Comparison of ENCODE assay signal across 7 mouse cellular contexts in genomic region chr15:78801571-78801970, GRCm38 (mm10). TPM values are rescaled to one million over a fixed set of nuclear protein-coding genes. Genes with fewer than 3 reads are reported as not detected.
DNase-seq lines count a peak whose midpoint lies in the region; ATAC-seq and TF ChIP-seq lines count a peak whose summit lies in the region.

No protein-coding gene starts in this region.

- H3K4me1 ChIP-seq in lung, embryonic 14.5 days (ENCODE audit: insufficient read depth): peaks cover 8% of the 10 kb centered on the region; the same call in 1 of the 2 replicates
- H3K4me1 ChIP-seq in forebrain, embryonic 14.5 days (ENCODE audit: control insufficient read depth, insufficient read depth, low read length): peaks cover 9% of the 10 kb centered on the region; the same call in 1 of the 2 replicates
- peaks cover 35% of the 10 kb centered on the region for H3K4me1 ChIP-seq in limb, embryonic 13.5 days
- H3K4me1 ChIP-seq in small intestine, adult 2 months (ENCODE audit: control insufficient read depth, insufficient read depth, insufficient read length, low read length): peaks cover 24% of the 10 kb centered on the region

- no peak for DNase-seq in lung, embryonic 14.5 days
- DNase-seq in lung, postnatal 25 days (ENCODE audit: low spot score): no peak
- DNase-seq in forebrain, embryonic 14.5 days (ENCODE audit: low spot score): no peak
- DNase-seq in urinary bladder, postnatal 36 days (ENCODE audit: low spot score in 2 of 2): no peak
- DNase-seq in B cell, adult 2 months: no peak

- no peak for TF ChIP-seq POLR2A in small intestine, adult 2 months (IDR thresholded peaks at IDR 0.05; ENCODE audit: low read depth, low read length)

- TF ChIP-seq CTCF in lung, embryonic 14.5 days (IDR thresholded peaks at IDR 0.05; ENCODE audit: low read depth): no peak
- no peak for TF ChIP-seq CTCF in small intestine, adult 2 months (IDR thresholded peaks at IDR 0.05; ENCODE audit: extremely low read depth, insufficient read length, insufficient replicate concordance, low read depth, low read length)

- peak overlapping the region; percentile 62 for H3K4me3 ChIP-seq in lung, embryonic 14.5 days (ENCODE audit: low read depth, low read length)
- no peak overlapping the region for H3K4me3 ChIP-seq in forebrain, embryonic 14.5 days (ENCODE audit: low read depth, low read length)
- peak overlapping the region; percentile 62 for H3K4me3 ChIP-seq in limb, embryonic 13.5 days
- peak overlapping the region; percentile 86 for H3K4me3 ChIP-seq in small intestine, adult 2 months (ENCODE audit: low read depth, low read length)

- no peak overlapping the region for H3K27ac ChIP-seq in lung, embryonic 14.5 days (ENCODE audit: low read depth)
- H3K27ac ChIP-seq in forebrain, embryonic 14.5 days (ENCODE audit: low read depth, low read length): no peak overlapping the region
- H3K27ac ChIP-seq in limb, embryonic 13.5 days: no peak overlapping the region
- H3K27ac ChIP-seq in small intestine, adult 2 months (ENCODE audit: insufficient read depth, low read depth, low read length): no peak overlapping the region

- H3K9me3 ChIP-seq in lung, embryonic 14.5 days (ENCODE audit: low read depth, low read length): no peaks in the 10 kb centered on the region
- no peaks in the 10 kb centered on the region for H3K9me3 ChIP-seq in forebrain, embryonic 14.5 days (replicated peaks; ENCODE audit: control insufficient read depth, low read length)
- H3K9me3 ChIP-seq in limb, embryonic 13.5 days: no peaks in the 10 kb centered on the region

- H3K27me3 ChIP-seq in lung, embryonic 14.5 days (ENCODE audit: insufficient read depth, low read length): peaks cover 25% of the 10 kb centered on the region
- H3K27me3 ChIP-seq in forebrain, embryonic 14.5 days (replicated peaks; ENCODE audit: control insufficient read depth, insufficient read depth, low read length): peaks cover 28% of the 10 kb centered on the region
- peaks cover 97% of the 10 kb centered on the region for H3K27me3 ChIP-seq in limb, embryonic 13.5 days
- no peaks in the 10 kb centered on the region for H3K27me3 ChIP-seq in small intestine, adult 2 months (ENCODE audit: control insufficient read depth, insufficient read depth, low read length)

- H3K36me3 ChIP-seq in lung, embryonic 14.5 days (ENCODE audit: insufficient read depth): no peaks in the 10 kb centered on the region
- H3K36me3 ChIP-seq in forebrain, embryonic 14.5 days (ENCODE audit: control insufficient read depth, insufficient read depth, low read length): no peaks in the 10 kb centered on the region
- no peaks in the 10 kb centered on the region for H3K36me3 ChIP-seq in limb, embryonic 13.5 days
- H3K36me3 ChIP-seq in small intestine, adult 2 months (ENCODE audit: control insufficient read depth, insufficient read depth, low read length): peaks cover 5% of the 10 kb centered on the region; the same call in 1 of the 2 replicates

- WGBS in lung, embryonic 14.5 days: 58% methylated on average over 9 of the region's 9 CpGs
- WGBS in forebrain, embryonic 14.5 days: 77% methylated on average over 9 of the region's 9 CpGs
- 56% methylated on average over 9 of the region's 9 CpGs for WGBS in limb, embryonic 13.5 days
- 54% methylated on average over 9 of the region's 9 CpGs for WGBS in small intestine, adult 2 months

- peak overlapping the region; percentile 93 for H3K4me2 ChIP-seq in lung, embryonic 14.5 days
- H3K4me2 ChIP-seq in forebrain, embryonic 14.5 days (ENCODE audit: low read length): peak overlapping the region; percentile 79; the same call in 1 of the 2 replicates
- H3K4me2 ChIP-seq in limb, embryonic 13.5 days (replicated peaks): peak overlapping the region; percentile 90

- ATAC-seq in lung, embryonic 14.5 days (ENCODE audit: insufficient read depth): no peak
- no peak for ATAC-seq in forebrain, embryonic 14.5 days
- no peak for ATAC-seq in limb, embryonic 13.5 days (ENCODE audit: low FRiP score, low read depth)

- H3K9ac ChIP-seq in lung, embryonic 14.5 days: no peak overlapping the region
- no peak overlapping the region for H3K9ac ChIP-seq in forebrain, embryonic 14.5 days (ENCODE audit: low read length)
- no peak overlapping the region for H3K9ac ChIP-seq in limb, embryonic 13.5 days

RNA-seq across cellular contexts. Expression of gene Card10, which starts 1.3 kb away (rescaled TPM):
- 7.8 and 8.5 TPM in 2 replicates for polyA plus RNA-seq in lung, embryonic 14.5 days (2014; fragmentation: Nextera tagmentation; extraction: Ambion mirVana)
- 1.1 and 1.4 TPM in 2 replicates for polyA plus RNA-seq in forebrain, embryonic 14.5 days (2014; fragmentation: Nextera tagmentation; extraction: Ambion mirVana)
- 3.0 TPM in 2 replicates for polyA plus RNA-seq in limb, embryonic 13.5 days (2015; fragmentation: Nextera tagmentation; extraction: Ambion mirVana)
- polyA plus RNA-seq in small intestine, adult 2 months (2012; rRNA removed): 15.8 and 28.3 TPM in 2 replicates

RNA-seq across cellular contexts. Expression of gene Mfng, which starts 28.3 kb away (rescaled TPM):
- 28.7 and 34.3 TPM in 2 replicates for polyA plus RNA-seq in lung, embryonic 14.5 days (2014; fragmentation: Nextera tagmentation; extraction: Ambion mirVana)
- polyA plus RNA-seq in forebrain, embryonic 14.5 days (2014; fragmentation: Nextera tagmentation; extraction: Ambion mirVana): 48.2 and 51.5 TPM in 2 replicates
- polyA plus RNA-seq in limb, embryonic 13.5 days (2015; fragmentation: Nextera tagmentation; extraction: Ambion mirVana): 14.1 and 15.0 TPM in 2 replicates
- polyA plus RNA-seq in small intestine, adult 2 months (2012; rRNA removed): 4.7 and 7.9 TPM in 2 replicates

RNA-seq across cellular contexts. Expression of gene Cdc42ep1, which starts 40.9 kb away (rescaled TPM):
- 93.2 and 101 TPM in 2 replicates for polyA plus RNA-seq in lung, embryonic 14.5 days (2014; fragmentation: Nextera tagmentation; extraction: Ambion mirVana)
- polyA plus RNA-seq in forebrain, embryonic 14.5 days (2014; fragmentation: Nextera tagmentation; extraction: Ambion mirVana): 5.1 and 8.0 TPM in 2 replicates
- polyA plus RNA-seq in limb, embryonic 13.5 days (2015; fragmentation: Nextera tagmentation; extraction: Ambion mirVana): 17.9 and 19.1 TPM in 2 replicates
- polyA plus RNA-seq in small intestine, adult 2 months (2012; rRNA removed): 18.9 and 26.0 TPM in 2 replicates

RNA-seq across cellular contexts. Expression of gene Lgals2, which starts 53.8 kb away (rescaled TPM):
- 0.34 TPM in 1 of 2 replicates, not detected in the other for polyA plus RNA-seq in lung, embryonic 14.5 days (2014; fragmentation: Nextera tagmentation; extraction: Ambion mirVana)
- polyA plus RNA-seq in forebrain, embryonic 14.5 days (2014; fragmentation: Nextera tagmentation; extraction: Ambion mirVana): not detected in 2 replicates
- 0.47 and 0.53 TPM in 2 replicates for polyA plus RNA-seq in limb, embryonic 13.5 days (2015; fragmentation: Nextera tagmentation; extraction: Ambion mirVana)
- polyA plus RNA-seq in small intestine, adult 2 months (2012; rRNA removed): 637 and 2,134 TPM in 2 replicates
